Mouse (Mus musculus) ES-E14 (cell line): ENCODE results near the gene Serhl. TPM values are rescaled to one million over a fixed set of nuclear protein-coding genes. Genes with fewer than 3 reads are reported as not detected.
"Not testable (repeated sequence)": the region's sequence is repeated elsewhere in the genome, so short reads cannot be mapped to it uniquely, and the experiment has no call there.

Experiments
- DNase-seq: peaks from one replicate; pipeline ENCODE4 v3.0.0-alpha.2; 2013; ENCODE audit warnings: low read depth, low spot score
- H3K27ac ChIP-seq: 2 replicates; pipeline ENCODE4 v1.5.1; 2012; ENCODE audit warnings: low read depth, mild to moderate bottlenecking, low read length, moderate library complexity, mixed read lengths; ENCODE audit not compliant: poor library complexity, insufficient read depth, severe bottlenecking
- H3K36me3 ChIP-seq: 2 replicates; pipeline ENCODE4 v1.6.1; 2012; ENCODE audit warnings: mild to moderate bottlenecking, low read length, moderate library complexity, mixed read lengths; ENCODE audit not compliant: control insufficient read depth, poor library complexity, insufficient read depth, severe bottlenecking
- H3K4me1 ChIP-seq, 2 experiments: fragments of 150-350 bp in 1 of 2; sonication (generic) in 1 of 2; 2 replicates each; pipeline ENCODE4 v1.6.1; 2012; ENCODE audit warnings: low read length in 2 of 2, mild to moderate bottlenecking in 1 of 2, mixed read lengths in 1 of 2; ENCODE audit not compliant: control insufficient read depth in 2 of 2, insufficient read depth in 2 of 2, poor library complexity in 1 of 2
- H3K4me3 ChIP-seq, 2 experiments: fragments of 150-350 bp in 1 of 2; sonication (generic) in 1 of 2; 2 replicates each; pipeline ENCODE4 v1.5.1; 2012; ENCODE audit warnings: low read length in 2 of 2, low read depth in 1 of 2, mild to moderate bottlenecking in 1 of 2, mixed read lengths in 1 of 2; ENCODE audit not compliant: insufficient read depth in 1 of 2, poor library complexity in 1 of 2, severe bottlenecking in 1 of 2
- H3K9ac ChIP-seq: 2 replicates; pipeline ENCODE4 v1.6.1; 2012; ENCODE audit warnings: low read depth, mild to moderate bottlenecking, low read length, mixed read lengths; ENCODE audit not compliant: poor library complexity, insufficient read depth, severe bottlenecking
- H3K9me3 ChIP-seq: fragments of 150-350 bp; sonication (generic); 2 replicates; pipeline ENCODE4 v1.6.1; 2012; ENCODE audit warnings: low read depth, mild to moderate bottlenecking, low read length; ENCODE audit not compliant: control insufficient read depth, insufficient read depth
- CHD2 ChIP-seq: IDR thresholded peaks from 2 replicates; pipeline ENCODE4 v1.6.1; 2014; ENCODE audit warnings: mild to moderate bottlenecking, low read depth, low read length, inconsistent platforms
- HCFC1 ChIP-seq: IDR thresholded peaks from 2 replicates; pipeline ENCODE4 v1.6.1; 2012; ENCODE audit warnings: low read length, inconsistent platforms, borderline replicate concordance; ENCODE audit not compliant: insufficient read depth
- MAFK ChIP-seq: IDR thresholded peaks from 2 replicates; pipeline ENCODE4 v1.6.1; 2014; ENCODE audit warnings: mild to moderate bottlenecking, low read depth, low read length, inconsistent platforms; ENCODE audit not compliant: insufficient read depth
- ZC3H11A ChIP-seq: IDR thresholded peaks from 2 replicates; pipeline ENCODE4 v1.6.1; 2012; ENCODE audit warnings: low read depth, mild to moderate bottlenecking, inconsistent platforms, low read length, borderline replicate concordance
- ZNF384 ChIP-seq: IDR thresholded peaks from 2 replicates; pipeline ENCODE4 v1.6.1; 2012; ENCODE audit warnings: low read depth, low read length, inconsistent platforms
- in situ Hi-C, 2 experiments: fragments of 600-800 bp; cut with MboI; formaldehyde crosslinking; loops; one replicate each; pipeline ENCODE4 v1.15.1; 2025; ENCODE audit warnings: low sequenced_read_pairs in 2 of 2, inconsistent platforms in 1 of 2; ENCODE audit not compliant: unreplicated experiment in 2 of 2
- total RNA-seq: library from RNA; depleted of rRNA; stranded (reverse); fragments of 300-350 nt; gene quantifications from 2 replicates; pipeline ENCODE4 v1.2.3, GENCODE M21; 2012; rRNA removed

The Serhl gene
- total RNA-seq: 16.3 and 16.4 TPM in 2 replicates

- TF ChIP-seq ZC3H11A (no peak), HCFC1 (no peak), ZNF384 (no peak), CHD2 (no peak), MAFK (no peak)
- Histone ChIP-seq H3K27ac (no peak within 1 kb of the TSS), H3K9me3 (no peaks in the 10 kb centered on the region), H3K4me3 (peak within 1 kb of the TSS; percentile 12 to 18; a peak in 1 of 4 replicates), H3K4me1 (peaks cover 0 to 16% of the 10 kb centered on the region in 2 experiments; a peak in 3 of 4 replicates), H3K36me3 (no peaks in the 10 kb centered on the region), H3K9ac (no peak within 1 kb of the TSS; the same call in 1 of the 2 replicates)
- no peak for DNase-seq
- in situ Hi-C loops: no loop called here
These were observed at the start of gene Serhl for GRCm38 (mm10) chr15:83089429-83089605. Gene Serhl (plus strand): TSS chr15:83089506.

- TF ChIP-seq MAFK (no peak), ZNF384 (no peak)
- no peak overlapping the region for H3K27ac ChIP-seq
- H3K9ac ChIP-seq: no peak overlapping the region; the same call in 1 of the 2 replicates
- DNase-seq: no peak
- H3K36me3 ChIP-seq: no peaks in the 10 kb centered on the region
- no peak overlapping the region for H3K4me3 ChIP-seq
- in situ Hi-C loops: loop anchor here in 1 of 2 experiments (10.0 kb wide), 2 partner anchors 235 to 685 kb away; partner anchors contain the start of gene Ndufa6
- no peaks in the 10 kb centered on the region for H3K9me3 ChIP-seq
- peaks cover 3 to 32% of the 10 kb centered on the region in 2 experiments; a peak in 3 of 4 replicates for H3K4me1 ChIP-seq
These were observed 49.1 kb upstream of the Serhl start for GRCm38 (mm10) chr15:83040156-83040555.

GRCm38 (mm10) chr15:83042655-83043361, 46.5 kb upstream of the Serhl start:
- no peak for DNase-seq
- TF ChIP-seq ZC3H11A: no peak
- TF ChIP-seq CHD2: no peak
- TF ChIP-seq HCFC1: no peak
- no peak for TF ChIP-seq ZNF384
- Histone ChIP-seq H3K36me3 (no peaks in the 10 kb centered on the region), H3K4me3 (peak overlapping the region in 1 of 2 experiments; percentile 46; a peak in 1 of 4 replicates), H3K9ac (peak overlapping the region; percentile 83; the same call in 1 of the 2 replicates), H3K9me3 (no peaks in the 10 kb centered on the region), H3K4me1 (peaks cover 5 to 29% of the 10 kb centered on the region in 2 experiments; a peak in 3 of 4 replicates), H3K27ac (peak overlapping the region; percentile 37; the same call in 1 of the 2 replicates)
- in situ Hi-C loops: loop anchor here in 1 of 2 experiments (10.0 kb wide), 2 partner anchors 238 to 688 kb away; partner anchors contain the start of gene Ndufa6

GRCm38 (mm10) chr15:83043362-83043708, 46.0 kb upstream of the Serhl start:
- no peak for TF ChIP-seq CHD2
- peak overlapping the region; percentile 37; the same call in 1 of the 2 replicates for H3K27ac ChIP-seq
- peak overlapping the region in 1 of 2 experiments; percentile 46; a peak in 1 of 4 replicates for H3K4me3 ChIP-seq
- DNase-seq: no peak
- no peaks in the 10 kb centered on the region for H3K36me3 ChIP-seq
- in situ Hi-C loops: loop anchor here in 1 of 2 experiments (10.0 kb wide), 2 partner anchors 239 to 689 kb away; partner anchors contain the start of gene Ndufa6
- H3K9ac ChIP-seq: peak overlapping the region; percentile 83; the same call in 1 of the 2 replicates
- H3K9me3 ChIP-seq: no peaks in the 10 kb centered on the region
- H3K4me1 ChIP-seq: peaks cover 5 to 25% of the 10 kb centered on the region in 2 experiments; a peak in 3 of 4 replicates

- not testable (repeated sequence) for H3K36me3 ChIP-seq, H3K9me3 ChIP-seq, H3K4me3 ChIP-seq, H3K9ac ChIP-seq, DNase-seq
- H3K27ac ChIP-seq: peak overlapping the region; percentile 94; the same call in 1 of the 2 replicates
- in situ Hi-C loops: loop anchor here in 1 of 2 experiments (10.0 kb wide), 2 partner anchors 241 to 691 kb away; partner anchors contain the start of gene Ndufa6
- peaks cover 4 to 12% of the 10 kb centered on the region in 2 experiments; a peak in 3 of 4 replicates for H3K4me1 ChIP-seq
These were observed 43.7 kb upstream of the Serhl start for GRCm38 (mm10) chr15:83045565-83045964.
